Mouse (Mus musculus) C3H10T1/2 (cell line): ENCODE data around the gene Trim61. TPM values are rescaled to one million over a fixed set of nuclear protein-coding genes. Genes with fewer than 3 reads are reported as not detected.

Source experiments
- polyA plus RNA-seq, 2 experiments: library from polyadenylated mRNA; unstranded; fragments of >200 nt; fragmentation: generic; extraction: Trizol; gene quantifications; one replicate each; pipeline ENCODE4 v1.2.1; 2012; ENCODE audit warnings: missing spikeins in 2 of 2

Gene Trim61
- polyA plus RNA-seq = not detected

DNA sequence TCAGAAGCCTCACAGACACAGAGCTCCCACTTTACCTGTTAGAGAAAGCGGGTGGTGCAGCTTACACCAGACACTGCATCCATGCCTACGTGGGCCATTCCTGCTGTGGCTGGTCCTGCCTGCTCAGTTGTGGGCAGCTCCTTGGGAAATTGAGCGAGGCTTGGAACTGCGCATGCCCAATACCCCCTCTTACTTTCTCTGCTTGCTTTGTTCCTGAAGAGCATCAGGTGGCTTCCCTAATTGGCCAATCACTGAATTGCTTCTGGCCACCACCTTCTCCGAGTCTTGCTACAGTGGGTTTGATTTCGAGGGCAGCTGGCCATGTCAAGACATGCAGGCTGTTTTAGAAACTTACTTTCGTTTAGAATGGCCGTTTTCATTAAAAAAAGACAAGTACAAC lies at the start of gene Trim61, which contains the start of gene Trim60:
Gene Trim61, minus strand, starts transcription at position 101 of the 400 bp plus-strand sequence.
Gene Trim60, minus strand, starts transcription at position 162 of the 400 bp plus-strand sequence.

DNA sequence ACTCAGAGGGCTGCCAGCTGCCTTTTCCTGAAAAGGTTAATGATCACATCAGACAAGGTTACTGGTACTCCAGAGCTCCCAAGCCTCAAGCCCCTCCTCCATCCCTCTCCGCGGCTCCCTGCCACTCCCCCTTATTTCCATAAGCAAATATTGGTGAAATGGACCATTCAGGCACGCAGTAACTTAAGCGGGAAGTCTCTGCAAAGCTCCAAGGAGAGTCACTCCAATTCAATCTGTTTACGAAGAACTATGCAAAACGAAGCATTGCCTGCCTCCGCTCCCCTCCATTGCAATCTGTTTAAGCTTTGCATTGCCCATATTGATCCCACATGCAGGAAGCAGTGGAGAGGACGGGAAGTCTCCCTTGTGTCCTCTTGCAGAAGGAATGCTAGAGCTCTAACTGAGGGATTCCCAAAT lies 18.8 kb upstream of the Trim61 start, which contains the start of gene Apela:
Gene Apela, minus strand, starts transcription at position 220 of the 417 bp plus-strand sequence.

DNA sequence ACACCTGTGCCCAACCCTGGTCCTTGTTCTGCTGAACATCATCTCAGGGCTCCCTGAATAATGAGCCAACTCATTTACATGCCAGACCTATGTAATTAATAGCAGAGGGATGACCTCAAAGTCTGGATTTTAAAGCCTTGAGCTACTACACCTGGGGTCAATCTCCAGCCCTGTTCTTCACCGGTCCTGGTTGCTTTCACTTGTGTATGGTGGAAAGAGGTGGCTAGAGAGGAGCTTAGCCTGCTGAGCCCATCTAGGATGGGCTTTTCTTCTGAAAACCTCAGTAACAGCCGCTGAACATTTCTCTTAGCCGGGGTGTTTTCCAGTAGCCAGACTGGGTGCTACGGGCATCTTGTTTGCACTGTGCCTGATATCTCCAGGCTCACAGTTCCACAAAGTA lies 30.6 kb downstream of the Trim61 start, which contains the start of gene Trim75:
Gene Trim75, minus strand, starts transcription at position 101 of the 400 bp plus-strand sequence.

Other genes starting within 250 kb of the Trim61 start
- gene Klhl2, start 168.5 kb downstream of the Trim61 start, polyA plus RNA-seq = 1 to 10 TPM; 1.5 to 2.1 TPM
- gene Tmem192, start 71.3 kb downstream of the Trim61 start, polyA plus RNA-seq = 10 to 100 TPM; 30.1 to 55.7 TPM
- not detected for gene Trim75, start 30.7 kb downstream of the Trim61 start, polyA plus RNA-seq
- not detected for gene Trim60, start 61 bp upstream of the Trim61 start, polyA plus RNA-seq
- gene Apela, start 18.8 kb upstream of the Trim61 start, polyA plus RNA-seq = not detected
- gene Gm10663, start 56.5 kb upstream of the Trim61 start, polyA plus RNA-seq = not detected
- gene BC030870, start 111.0 kb upstream of the Trim61 start, polyA plus RNA-seq = not detected